Mouse (Mus musculus) lung, postnatal 25 days (tissue): ENCODE data around the gene Fbf1.
A peak's percentile ranks its signal among the peaks of the same experiment; 100 is the strongest.
"Not testable (repeated sequence)": the region's sequence is repeated elsewhere in the genome, so short reads cannot be mapped to it uniquely, and the experiment has no call there.

Experiments
- DNase-seq: peaks from one replicate; pipeline ENCODE4 v3.0.0; 2022; ENCODE audit warnings: low spot score

The Fbf1 gene

DNA sequence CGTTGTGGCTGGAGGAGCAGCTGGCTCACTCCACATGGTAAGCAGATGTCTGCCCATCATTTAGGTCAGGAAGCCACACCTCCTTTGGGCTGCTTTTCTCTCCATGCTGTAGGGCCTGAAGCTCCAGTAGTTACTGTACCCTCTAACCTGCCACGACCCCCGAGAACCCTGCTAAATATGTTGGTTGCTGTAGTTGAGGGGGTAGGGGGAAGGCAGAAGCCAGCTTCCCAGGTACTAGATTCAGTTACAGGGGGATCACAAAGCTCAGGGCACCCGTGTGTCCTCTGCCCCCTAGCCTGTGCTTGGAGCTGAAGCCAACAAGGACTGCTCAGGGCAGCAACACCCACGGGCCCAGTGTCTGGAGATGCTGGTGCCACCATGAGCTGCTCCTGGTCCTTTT lies 34.5 kb downstream of the Fbf1 start:
- no peak for DNase-seq

- no peak for DNase-seq
Observed at GRCm38 (mm10) chr11:116132366-116133333, 35.3 kb downstream of the Fbf1 start.

- no peak for DNase-seq
Observed at GRCm38 (mm10) chr11:116131349-116132170, 36.4 kb downstream of the Fbf1 start.

DNA sequence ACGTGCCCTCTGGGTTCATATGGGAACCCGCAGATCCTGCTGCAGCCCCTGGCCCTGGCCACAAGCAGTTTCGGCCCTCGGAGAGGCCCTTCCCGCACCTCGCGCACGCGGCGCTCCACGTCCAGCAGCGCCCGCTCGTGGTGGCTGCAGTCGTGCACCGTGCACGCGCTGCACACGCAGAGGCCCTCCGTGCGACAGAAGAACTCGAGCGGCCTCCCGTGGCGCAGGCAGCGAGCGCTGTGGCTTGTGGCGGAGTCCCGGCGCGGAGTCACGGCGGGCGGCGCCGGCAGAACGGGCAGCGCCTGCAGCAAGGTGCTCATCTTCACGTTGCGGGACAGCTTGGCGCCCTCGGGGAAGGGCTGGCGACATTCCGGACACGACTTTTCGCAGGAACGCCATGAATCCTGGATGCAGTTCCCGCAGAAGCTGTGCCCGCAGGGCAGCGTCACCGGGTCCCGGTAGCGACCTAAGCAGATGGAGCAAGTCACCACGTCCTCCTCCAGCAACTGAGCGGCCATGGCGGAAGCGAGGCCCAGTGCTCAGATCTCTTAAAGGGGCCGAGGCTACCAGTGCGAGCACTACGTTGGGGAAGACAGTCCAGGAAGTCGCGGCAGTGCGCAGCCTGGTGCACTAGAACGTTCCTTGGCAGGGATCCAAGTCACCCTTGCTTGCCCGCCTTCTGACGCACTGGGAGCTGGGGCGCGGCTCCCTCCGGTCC lies 37.3 kb downstream of the Fbf1 start, which contains the start of gene Trim65:
Gene Trim65, minus strand, starts transcription at position 641 of the 718 bp plus-strand sequence.
- DNase-seq, result peak; percentile 96

GRCm38 (mm10) chr11:116129993-116130487 lies 37.9 kb downstream of the Fbf1 start:
- no peak for DNase-seq

- DNase-seq, result no peak
Observed at GRCm38 (mm10) chr11:116129091-116129790, 38.7 kb downstream of the Fbf1 start.

- no peak for DNase-seq
Observed at GRCm38 (mm10) chr11:116127986-116128385, 40.0 kb downstream of the Fbf1 start.

DNA sequence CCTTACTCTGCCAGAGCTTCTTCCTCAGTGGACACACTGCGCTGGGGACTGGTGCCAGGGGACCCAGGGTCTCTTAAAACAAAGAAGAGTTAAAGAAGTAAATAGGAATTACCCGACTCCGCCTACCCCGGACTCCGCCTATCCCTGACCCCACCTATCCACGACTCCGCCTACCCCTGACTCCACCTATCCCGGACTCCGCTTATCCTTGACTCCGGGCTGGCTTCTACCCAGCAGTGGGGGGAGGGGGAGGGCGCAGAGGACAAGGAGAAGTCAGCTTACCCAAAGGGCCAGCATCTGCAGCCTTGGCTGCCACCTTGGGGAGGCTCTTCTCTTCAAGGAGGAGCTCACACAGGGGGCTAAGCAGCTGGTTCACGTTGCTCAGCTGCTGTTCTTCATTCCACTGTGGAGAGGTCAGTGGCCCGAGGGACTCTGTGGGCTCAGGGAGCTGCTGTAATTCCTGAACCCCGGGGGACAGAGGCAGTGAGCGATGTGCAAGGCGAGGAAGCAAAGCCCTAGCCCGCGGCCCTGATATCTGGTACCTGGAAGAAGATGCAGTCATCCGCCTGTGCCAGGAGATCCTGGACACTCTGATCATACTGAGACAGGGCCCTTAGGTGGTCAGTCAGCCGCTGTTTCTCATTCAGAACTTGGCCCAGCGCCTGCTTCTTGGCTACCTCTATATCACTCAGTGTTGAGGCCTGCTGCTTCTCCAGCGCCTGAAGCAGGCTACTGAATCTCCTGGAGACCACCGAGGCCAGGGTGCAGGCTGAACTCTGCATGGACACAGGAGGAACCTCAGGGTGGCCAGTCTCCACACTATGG lies 40.6 kb downstream of the Fbf1 start, which contains the start of gene Trim47:
Gene Trim47, minus strand, starts transcription at position 55 of the 825 bp plus-strand sequence.
- DNase-seq, result peak; percentile 75

DNA sequence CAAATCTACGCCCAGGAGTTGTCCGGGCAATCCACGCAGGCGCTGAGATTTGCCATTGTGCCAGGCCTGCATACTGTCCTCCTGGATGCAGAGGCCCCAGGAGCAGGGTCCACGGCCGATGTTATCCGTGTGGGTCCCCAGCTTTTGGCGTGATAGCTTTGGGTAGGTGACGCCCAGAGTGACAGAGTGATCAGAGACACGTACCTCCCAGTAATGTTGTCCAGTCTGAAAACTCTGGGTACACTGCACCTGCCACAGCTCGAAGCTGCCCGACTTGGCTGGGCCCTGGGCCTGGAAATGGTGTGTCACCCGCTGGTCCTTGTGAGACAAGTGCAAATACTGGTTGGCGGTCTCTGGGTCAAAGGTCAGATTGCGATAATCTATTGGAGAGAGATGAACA lies 41.7 kb downstream of the Fbf1 start:
- no peak for DNase-seq

GRCm38 (mm10) chr11:116121731-116122245 lies 46.2 kb downstream of the Fbf1 start:
- not testable (repeated sequence) for DNase-seq

GRCm38 (mm10) chr11:116117819-116118218 lies 50.1 kb downstream of the Fbf1 start:
- no peak for DNase-seq

DNA sequence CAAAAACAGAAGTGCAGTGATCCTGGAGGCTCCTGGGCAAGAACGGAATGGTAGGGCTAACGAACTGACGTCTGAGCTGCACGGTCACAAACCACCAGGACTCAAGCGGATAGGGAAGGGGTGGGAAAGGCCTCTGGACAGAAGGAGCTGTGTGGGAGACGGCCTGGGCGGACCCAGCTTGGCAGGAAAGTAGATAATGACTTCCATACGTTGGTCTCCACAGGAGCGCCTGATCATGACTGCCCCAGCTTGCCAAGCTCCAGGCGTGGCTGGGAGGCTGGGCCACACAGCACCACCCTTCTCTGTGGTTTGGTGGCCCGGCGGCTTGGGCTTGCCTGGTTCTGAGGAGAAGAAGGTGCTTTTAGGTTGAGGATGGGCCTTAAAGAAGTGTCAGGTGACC lies 50.7 kb downstream of the Fbf1 start:
- DNase-seq, result no peak

DNA sequence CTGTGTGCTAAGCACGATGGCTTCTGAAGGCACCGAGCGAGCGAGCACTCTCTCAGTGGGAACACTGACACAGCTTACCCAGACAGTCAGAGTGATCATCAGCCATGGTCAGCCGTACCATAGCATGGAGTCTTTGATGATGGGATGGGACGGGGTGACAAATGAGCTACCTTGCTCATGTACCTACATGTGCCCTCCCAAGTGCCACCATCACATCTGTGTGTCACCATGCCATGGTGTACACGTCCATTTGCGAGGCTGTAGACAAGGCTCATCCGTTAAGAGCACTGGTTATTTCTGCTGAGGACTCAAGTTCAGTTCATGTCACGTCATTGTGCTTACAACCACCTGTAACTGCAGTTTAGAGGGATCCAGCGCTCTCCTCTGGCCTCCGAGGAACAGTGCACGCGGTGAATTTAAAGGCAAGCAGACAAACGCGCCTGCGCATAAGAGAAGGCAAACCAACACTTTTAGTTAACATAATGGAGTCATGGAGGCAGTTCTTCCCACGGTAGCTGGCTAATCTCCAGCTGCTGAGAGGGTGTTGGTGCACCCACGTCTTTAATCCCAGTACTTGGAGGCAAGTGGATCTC lies 56.3 kb downstream of the Fbf1 start:
- no peak for DNase-seq

DNA sequence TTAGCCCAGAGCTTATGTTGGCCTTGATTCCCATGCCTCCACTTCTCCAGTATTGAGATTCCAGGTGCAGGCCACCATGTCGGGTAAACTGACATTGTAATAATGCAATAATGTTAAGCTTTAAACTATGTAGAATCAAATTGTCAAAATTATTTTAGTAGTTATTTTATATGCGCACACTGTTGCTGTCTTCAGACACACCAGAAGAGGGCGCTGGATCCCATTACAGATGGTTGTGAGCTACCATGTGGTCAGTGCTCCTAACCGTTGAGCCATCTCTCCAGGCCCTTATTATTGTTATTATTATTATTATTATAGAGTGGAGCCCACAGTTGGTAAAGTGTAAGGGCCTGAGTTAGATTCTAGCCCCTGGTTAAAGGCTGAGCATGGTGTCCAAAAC lies 56.9 kb downstream of the Fbf1 start:
- no peak for DNase-seq

DNA sequence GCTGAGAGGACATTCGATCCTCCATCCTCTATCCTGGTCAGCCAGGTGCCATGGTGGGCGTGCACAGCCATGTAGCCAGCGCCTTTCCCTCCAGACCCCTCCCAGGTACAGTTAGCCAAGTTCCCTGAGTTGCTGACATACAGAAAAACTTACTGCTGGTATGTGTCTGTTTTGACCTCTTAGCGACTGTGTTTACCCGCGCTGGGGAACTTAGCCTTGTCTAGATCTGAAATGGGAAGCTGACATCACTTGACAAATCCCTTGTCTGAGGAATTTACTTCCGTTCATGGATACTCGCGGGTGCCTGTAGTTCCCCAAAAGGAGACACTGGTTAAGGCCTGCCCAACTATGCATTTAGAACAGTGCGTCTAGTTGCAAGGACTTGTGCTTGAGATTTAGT lies 57.4 kb downstream of the Fbf1 start:
- peak; percentile 65 for DNase-seq

DNA sequence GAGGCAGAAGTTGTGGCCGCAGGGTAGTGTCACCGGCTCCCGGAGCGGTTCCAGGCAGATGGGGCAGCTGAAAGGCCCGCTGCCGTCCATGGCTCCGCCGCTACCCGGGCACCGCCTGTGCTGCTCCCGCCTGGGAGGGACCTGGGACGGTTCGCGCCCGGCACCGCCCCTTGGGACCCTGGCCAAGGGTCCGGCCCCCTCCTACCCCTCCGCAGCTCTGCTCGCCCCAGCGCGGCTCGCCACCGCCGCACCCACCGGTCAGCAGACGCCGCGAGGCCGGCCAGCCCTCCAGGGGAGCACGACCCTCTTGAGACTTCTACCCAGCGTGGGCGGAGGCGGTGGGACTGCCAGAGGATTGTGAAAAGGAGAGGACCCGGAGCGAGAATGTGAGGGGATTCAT lies 57.8 kb downstream of the Fbf1 start:
- DNase-seq, result peak; percentile 77

DNA sequence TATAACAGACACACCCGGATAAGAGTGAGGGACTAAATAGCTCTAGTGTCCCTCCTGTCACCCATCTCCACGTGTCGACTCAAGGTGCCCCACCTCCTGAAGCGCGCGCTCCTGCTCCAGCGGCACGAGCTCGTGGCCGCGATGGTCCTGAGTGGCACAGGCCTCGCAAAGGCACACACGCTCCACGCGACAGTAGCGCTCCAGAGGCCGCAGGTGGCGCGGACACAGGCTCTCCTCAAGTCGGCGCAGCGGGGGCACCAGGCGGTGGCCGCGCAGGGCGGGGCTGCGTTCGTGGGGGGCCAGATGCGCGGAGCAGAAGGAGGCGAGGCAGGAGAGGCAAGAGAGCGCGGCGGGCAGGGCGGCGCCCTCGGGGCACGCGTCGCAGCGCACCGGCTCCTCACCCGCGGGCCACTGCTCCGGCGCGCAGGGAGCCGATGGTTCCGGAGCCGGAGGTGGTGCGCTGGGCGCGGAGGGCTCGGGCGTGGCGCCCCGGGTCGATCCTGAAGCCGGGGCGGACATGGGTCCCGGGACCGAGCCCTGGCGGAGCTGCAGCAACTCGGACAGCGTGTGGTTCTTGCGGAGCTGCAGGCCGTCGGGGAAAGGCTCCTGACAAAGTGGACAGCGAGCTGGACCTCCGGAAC lies 58.4 kb downstream of the Fbf1 start:
- no peak for DNase-seq

DNA sequence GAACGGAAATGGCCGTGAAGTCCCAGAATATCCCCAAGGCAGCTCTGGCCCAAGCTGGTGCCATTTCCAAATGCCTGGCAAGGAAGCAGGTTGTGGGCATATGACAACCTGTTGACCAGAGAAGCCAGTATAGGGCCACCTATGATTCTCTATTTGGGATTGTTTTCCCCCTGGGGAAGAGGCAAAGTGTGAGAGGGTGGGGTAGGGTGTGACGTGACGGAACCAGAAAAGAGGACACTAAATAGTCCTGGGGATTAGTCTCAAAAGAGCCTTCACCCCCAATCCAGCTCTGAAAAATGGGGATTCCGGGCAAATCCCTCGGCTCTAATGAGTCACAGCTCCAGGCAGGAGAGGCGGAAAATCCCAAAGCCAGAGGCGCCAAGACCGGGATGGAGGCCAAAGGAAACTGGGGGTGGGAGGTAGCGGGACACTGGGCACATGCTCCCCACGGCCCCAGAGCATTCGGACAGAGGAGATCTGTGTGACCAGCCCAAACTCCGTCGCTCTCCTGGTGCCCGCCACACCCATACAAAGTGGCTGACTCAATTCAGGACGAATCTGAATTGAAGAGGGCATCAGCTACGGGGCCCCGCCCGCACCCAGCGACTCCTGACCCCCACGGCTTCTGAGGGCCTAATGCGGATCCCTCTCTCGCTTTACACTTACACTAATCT lies 59.4 kb downstream of the Fbf1 start:
- peak; percentile 61 for DNase-seq
